Comparison of ENCODE assay signal across 17 mouse cellular contexts in the genomic region with DNA sequence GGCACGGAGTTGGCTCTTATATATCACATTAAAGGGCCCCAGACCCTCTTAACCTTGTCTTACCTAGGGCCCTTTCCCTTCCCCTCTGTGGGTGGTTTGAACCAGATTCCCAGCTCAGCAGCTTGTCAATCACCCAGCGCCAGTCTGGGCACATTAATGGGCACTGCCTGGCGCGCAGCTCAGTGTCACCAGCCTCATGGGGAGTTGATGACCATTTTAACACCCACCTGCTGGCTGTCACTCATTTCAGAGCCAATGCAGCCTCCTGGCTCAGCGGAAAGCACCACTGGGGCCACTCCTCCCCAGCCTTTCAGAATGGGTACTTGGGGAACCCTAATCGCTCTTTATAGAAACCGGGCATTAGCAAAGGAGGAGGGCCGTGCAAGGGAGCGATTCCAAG. TPM values are rescaled to one million over a fixed set of nuclear protein-coding genes. Genes with fewer than 3 reads are reported as not detected.
"Had no signal": no experiment of that assay in that cellular context is flagged by ENCODE, and none has a peak within 500 bp of the region (broad histone marks: within the 10 kb centered on the region; RNA-seq: fewer than 3 reads in every experiment).

No protein-coding gene starts in this region.

- ATAC-seq: lung, postnatal 0 days; midbrain, embryonic 13.5 days had no signal

- H3K9me3 ChIP-seq: limb, embryonic 12.5 days; midbrain, embryonic 13.5 days; neural tube, embryonic 13.5 days had no signal

- H3K27ac ChIP-seq: layer of hippocampus, adult 2 months; limb, embryonic 12.5 days; liver, embryonic 14.5 days; stomach, postnatal 0 days had no signal

- H3K9ac ChIP-seq: limb, embryonic 12.5 days; liver, embryonic 14.5 days; midbrain, embryonic 13.5 days; neural tube, embryonic 13.5 days had no signal

- DNase-seq: kidney, postnatal 10 days; kidney, postnatal 4 days; liver; lung, adult 2 months; lung, postnatal 36 days; right cerebral cortex, postnatal 14 days; thymus, postnatal 4 days had no signal

- H3K4me3 ChIP-seq: layer of hippocampus, adult 2 months; limb, embryonic 12.5 days; midbrain, embryonic 13.5 days; neural tube, embryonic 13.5 days had no signal

- H3K4me2 ChIP-seq: limb, embryonic 12.5 days; midbrain, embryonic 13.5 days; neural tube, embryonic 13.5 days had no signal

- H3K36me3 ChIP-seq: limb, embryonic 12.5 days; midbrain, embryonic 13.5 days; neural tube, embryonic 13.5 days had no signal

- H3K27me3 ChIP-seq: neural tube, embryonic 13.5 days had no signal

RNA-seq across cellular contexts. Expression of a gene that starts 29.2 kb away (rescaled TPM):
- total RNA-seq: layer of hippocampus, postnatal 10 days; megakaryocyte progenitor cell, adult 5-6 weeks; midbrain, postnatal 0 days had no signal
- polyA plus RNA-seq: midbrain, postnatal 0 days had no signal
